Mouse (Mus musculus): ENCODE results near the gene Hsdl2.

Hsdl2 gene

GRCm38 (mm10) chr4:59625998-59626910 lies 44.9 kb downstream of the Hsdl2 start, which contains the start of gene E130308A19Rik:
Gene E130308A19Rik, plus strand, starts transcription at chr4:59626211.
- DNase-seq (ENCODE audit: low read depth, low spot score) = peak; percentile 95

GRCm38 (mm10) chr4:59628255-59628654 lies 46.9 kb downstream of the Hsdl2 start:
- DNase-seq (ENCODE audit: low read depth, low spot score) = no peak

GRCm38 (mm10) chr4:59629076-59629874 lies 47.9 kb downstream of the Hsdl2 start:
- no peak for DNase-seq (ENCODE audit: low read depth, low spot score)

DNA sequence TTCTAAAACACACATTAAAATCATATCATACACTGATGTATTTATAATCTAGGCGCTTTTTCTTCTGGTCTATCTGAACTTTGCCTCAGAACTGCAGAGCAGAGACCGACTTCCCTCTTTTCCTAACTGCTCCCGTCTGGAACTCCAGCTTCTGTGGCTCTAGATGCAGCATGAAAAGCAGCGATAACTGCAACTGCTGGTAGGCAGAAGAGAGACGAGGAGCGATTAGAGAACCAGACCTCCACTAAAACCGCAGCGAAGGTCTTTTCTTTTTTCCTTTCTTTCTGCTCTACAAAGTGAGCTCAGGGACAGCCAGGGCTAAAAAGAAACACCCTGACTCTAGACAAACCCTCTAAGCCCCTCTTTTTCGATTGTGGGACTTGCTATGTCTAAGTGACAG lies 48.8 kb downstream of the Hsdl2 start:
- no peak for DNase-seq (ENCODE audit: low read depth, low spot score)

GRCm38 (mm10) chr4:59634532-59634931 lies 53.2 kb downstream of the Hsdl2 start:
- DNase-seq (ENCODE audit: low read depth, low spot score) = no peak

DNA sequence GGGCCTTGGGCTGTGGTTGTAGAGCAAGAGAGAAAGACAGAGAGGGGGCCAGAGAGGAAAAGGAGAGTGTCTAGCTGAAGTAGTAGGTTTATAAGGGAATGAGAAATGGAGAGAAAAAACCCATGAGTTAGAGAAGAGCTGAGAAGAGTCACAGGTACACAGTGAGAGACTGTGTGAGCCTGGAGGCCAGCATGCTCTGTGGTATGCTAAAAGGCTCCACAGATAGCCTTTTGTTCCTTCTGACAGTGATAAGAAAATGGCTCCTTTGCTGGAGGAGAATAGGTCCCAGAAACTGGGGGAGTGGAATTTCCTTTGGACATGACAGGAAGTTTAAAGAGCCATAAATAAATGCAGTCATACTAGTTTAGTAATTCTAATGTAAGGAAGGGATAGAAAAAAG lies 57.8 kb downstream of the Hsdl2 start:
- no peak for DNase-seq (ENCODE audit: low read depth, low spot score)

DNA sequence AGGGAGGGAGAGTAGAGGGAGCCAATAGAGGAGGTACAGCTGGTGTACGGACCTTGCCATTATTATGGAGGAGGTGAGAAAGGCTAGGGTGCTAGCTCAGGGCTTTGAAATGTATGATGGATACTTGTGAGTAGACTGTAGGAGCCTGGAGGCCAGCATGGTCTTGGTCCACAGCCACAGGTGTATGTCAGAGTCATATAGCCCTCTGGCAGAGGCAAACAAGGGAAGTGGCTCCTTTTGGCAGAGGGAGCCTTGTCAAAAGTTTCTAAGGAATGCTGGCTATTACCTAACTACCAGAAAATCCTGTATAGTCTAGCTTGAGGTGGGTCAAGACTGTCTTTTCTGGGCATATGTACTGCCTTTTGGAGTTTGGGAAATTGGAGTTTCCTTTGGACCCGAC lies 59.4 kb downstream of the Hsdl2 start:
- DNase-seq (ENCODE audit: low read depth, low spot score) = no peak

- DNase-seq (ENCODE audit: low read depth, low spot score) = no peak
These were observed 60.7 kb downstream of the Hsdl2 start for GRCm38 (mm10) chr4:59642039-59642438.

GRCm38 (mm10) chr4:59642657-59643056 lies 61.3 kb downstream of the Hsdl2 start:
- DNase-seq (ENCODE audit: low read depth, low spot score) = no peak

DNA sequence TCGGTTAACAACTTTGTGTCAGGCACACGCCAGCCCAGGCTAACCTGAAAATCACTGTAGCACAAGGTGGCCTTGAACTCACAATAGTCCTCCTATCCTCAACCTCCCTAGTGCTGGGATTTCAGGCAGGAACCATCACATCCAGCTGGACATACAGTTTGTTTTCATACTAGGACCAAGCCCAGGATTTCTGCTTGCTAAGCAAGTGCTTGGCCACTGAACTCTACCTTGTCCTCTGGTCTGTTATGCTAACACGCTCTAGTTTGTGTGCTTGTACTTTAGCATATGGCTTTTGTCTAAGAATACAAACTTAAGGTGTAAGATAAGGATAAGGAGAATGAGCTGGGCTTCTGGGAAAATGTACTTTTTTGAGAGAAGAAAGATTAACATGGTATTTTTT lies 63.1 kb downstream of the Hsdl2 start:
- no peak for DNase-seq (ENCODE audit: low read depth, low spot score)

DNA sequence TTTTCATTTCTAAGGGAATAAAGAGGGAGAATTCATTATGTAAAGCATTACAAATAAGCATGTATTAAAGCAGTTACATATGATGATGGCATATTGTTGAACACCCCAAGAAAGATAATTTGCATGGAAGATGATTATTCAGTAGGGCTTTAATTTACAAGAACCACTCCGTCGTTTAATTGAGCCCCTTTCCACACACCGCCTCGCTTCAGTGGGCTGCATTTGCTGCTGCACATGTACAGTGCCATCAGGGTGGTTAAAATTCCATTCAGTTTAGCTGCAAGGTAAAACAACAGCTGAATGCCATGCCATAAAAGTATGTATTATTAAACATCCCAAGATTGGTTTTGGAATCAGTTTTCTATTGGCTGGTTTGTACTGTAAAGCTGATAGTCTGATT lies 63.6 kb downstream of the Hsdl2 start:
- DNase-seq (ENCODE audit: low read depth, low spot score) = no peak

DNA sequence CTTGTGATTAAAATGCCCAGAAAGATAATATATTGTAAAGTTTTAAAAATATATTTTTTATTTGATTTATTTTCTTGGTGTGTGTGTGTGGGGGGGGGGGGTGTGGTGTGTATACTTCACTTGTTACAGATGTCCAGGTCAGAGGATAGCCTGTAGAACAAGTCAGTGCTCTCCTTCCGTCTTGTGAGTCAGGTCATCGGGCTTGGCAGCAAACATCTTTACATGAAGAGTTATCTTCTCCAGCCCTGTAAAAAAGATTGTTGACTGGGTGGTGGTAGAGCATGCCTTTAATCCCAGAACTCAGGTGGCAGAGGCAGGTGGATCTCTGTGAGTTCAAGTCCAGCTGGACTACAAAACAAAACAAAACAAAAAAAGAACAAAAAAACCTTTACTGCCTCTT lies 64.2 kb downstream of the Hsdl2 start:
- DNase-seq (ENCODE audit: low read depth, low spot score) = no peak

- no peak for DNase-seq (ENCODE audit: low read depth, low spot score)
These were observed 64.8 kb downstream of the Hsdl2 start for GRCm38 (mm10) chr4:59646020-59646696.

DNA sequence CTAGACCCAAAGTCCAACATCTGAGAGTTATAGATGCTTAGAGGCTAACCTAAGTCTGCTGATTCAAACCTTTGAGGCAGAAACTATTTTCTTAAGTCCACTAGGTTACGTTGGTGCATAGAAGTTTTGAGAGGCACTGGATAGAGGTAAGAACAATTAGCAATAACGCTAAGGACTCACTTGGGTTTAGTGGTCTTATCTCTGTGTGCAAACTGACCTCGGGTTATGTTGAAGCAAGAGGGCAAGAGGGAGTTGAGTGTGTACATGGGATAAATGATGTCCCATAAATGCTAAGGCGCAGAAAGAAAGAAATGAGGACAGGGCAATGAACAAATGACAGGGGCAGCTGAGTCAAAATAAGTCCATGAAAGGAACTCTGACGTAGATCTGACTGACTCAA lies 67.8 kb downstream of the Hsdl2 start:
- DNase-seq (ENCODE audit: low read depth, low spot score) = no peak

DNA sequence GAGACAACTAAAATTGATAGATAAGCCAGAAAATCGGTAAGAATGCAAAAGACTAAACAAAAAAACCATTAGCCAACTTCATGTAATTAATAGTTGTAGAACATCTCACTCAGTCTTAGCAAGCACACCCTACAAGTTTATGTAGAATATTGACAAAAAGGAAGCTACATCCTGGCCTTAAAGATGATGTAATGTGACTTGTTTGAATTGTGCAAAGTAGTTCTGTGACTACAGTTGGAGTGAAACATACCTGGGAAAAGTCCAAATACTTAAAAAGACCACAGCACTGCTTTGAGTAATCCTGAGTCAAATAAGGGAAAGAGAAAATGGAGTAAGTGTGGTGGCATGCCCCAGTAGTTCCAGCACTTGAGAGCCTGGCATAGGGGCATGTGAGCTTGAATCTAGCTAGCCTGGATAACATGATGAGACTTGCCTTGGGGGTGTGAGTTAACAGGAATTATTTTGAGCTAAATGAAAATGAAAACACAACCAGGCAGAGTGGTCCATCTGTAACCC lies 70.9 kb downstream of the Hsdl2 start:
- DNase-seq (ENCODE audit: low read depth, low spot score) = no peak

DNA sequence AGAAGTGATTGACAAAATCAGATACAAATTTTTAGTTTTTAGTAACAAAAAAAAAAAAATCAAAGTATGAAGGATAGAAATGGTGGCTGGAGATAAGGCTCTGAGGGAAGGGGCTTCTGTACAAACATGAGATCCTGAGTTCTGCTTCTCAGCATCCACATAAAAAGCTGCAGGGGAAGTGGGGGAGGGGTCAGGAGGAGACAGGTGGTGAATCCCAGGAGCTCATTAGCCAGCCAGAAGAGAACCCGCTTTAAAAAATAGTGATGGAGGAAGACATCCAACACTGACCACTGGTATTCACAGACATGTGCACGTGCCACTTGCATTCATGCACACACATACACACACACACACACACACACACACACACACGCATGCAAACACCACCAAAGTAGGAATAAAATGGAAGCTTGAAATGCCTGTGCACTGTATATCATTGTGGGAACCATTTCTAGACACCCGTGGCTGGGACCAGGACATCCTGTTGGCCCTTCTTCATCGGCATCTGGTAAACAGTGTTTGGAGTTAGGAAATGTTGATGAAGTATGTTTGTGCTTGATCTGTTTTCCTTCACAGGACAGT lies 74.8 kb downstream of the Hsdl2 start:
- no peak for DNase-seq (ENCODE audit: low read depth, low spot score)

DNA sequence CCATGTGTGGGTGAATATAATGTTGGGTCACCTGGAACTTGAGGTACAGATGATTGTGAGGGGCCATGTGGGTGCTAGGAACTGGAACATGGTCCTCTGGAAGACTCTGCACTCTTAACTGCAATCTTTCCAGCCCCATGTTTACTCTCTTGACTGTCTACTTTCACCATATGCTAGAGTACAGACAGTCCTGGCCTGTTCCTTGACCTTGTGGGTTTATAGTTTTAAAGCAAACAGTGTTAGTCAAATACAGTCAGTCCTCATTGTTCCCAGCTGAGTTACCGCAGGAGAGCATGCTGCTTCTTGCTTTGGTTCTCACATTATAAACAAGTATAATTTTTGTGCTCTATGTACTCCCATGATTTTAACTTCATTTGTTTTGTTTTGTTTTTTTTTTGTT lies 80.8 kb downstream of the Hsdl2 start:
- DNase-seq (ENCODE audit: low read depth, low spot score) = no peak

DNA sequence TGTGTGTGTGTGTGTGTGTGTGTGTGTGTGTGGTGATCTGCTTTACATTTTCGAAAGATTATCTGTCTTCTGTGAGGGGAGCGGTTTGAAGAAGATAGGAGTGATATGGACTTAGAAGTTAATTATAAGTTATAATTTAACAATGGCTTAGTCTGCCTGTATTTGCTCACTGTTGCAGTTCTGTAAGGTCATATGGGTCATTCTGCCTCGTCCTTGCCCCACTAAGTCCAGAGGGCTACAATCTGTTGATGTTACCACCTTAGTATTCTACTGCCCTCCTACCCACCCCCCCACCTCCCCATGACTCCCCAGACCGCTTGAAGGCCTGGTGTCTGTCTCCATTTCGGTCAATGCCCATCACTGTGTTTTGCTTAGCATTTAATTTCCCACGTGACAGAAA lies 82.1 kb downstream of the Hsdl2 start:
- DNase-seq (ENCODE audit: low read depth, low spot score) = no peak

GRCm38 (mm10) chr4:59666550-59667317 lies 85.4 kb downstream of the Hsdl2 start:
- DNase-seq (ENCODE audit: low read depth, low spot score) = no peak

DNA sequence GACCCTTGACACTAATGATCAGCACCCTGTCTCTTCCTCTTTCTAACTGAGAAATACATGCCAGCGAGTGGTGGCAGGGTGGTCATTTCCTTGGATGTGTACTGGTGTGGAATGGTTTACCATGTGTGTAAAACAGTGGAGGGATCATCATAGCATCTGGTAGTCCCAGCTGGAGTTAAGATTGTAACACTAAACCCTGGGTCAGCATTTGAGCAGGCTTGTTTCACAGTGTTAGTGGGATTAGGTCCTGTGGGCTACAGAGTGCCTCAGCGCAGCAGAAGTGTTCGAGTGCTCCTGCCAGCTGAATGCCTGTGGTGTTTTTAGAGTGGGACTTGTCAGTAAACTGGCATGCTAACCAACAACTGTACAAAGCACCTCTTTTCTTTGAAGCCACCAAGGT lies 86.7 kb downstream of the Hsdl2 start:
- DNase-seq (ENCODE audit: low read depth, low spot score) = no peak
